Mouse (Mus musculus): Measurements from ENCODE around the gene Ddr2.

GRCm38 (mm10) chr1:170155298-170155697 lies 44.7 kb upstream of the Ddr2 start:
- TF ChIP-seq CTCF (IDR thresholded peaks at IDR 0.05; ENCODE audit: control insufficient read depth, insufficient read depth, low read length) (peak; percentile 19; the same call in 1 of the 2 replicates), POLR2A (IDR thresholded peaks at IDR 0.05; ENCODE audit: borderline replicate concordance, control insufficient read depth, low read depth, low read length) (no peak)
